Comparison of ENCODE assay signal across 9 mouse cellular contexts in the genomic region with DNA sequence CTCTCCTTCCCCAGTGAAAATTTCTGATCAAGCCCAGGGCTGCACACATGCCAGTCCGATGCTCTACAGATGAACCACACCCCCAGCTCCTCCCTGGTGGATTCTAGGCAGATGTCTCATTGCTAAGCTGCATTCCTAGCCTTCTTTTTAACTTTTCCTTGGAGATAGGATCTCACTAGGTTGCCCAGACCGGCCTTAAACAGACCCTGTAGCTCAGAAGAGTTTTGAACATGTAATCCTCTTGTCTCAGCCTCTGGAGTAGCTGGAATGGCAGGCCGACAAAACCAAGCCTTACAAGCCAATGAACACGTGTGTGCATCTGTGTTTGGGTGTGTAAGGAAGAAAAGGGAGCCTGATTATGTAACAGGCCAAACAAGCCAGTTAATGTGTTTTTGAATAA. TPM values are rescaled to one million over a fixed set of nuclear protein-coding genes. Genes with fewer than 3 reads are reported as not detected.
DNase-seq lines count a peak whose midpoint lies in the region; ATAC-seq and TF ChIP-seq lines count a peak whose summit lies in the region.
"Had no signal": no experiment of that assay in that cellular context is flagged by ENCODE, and none has a peak within 500 bp of the region (broad histone marks: within the 10 kb centered on the region; RNA-seq: fewer than 3 reads in every experiment).

No protein-coding gene starts in this region.

- H3K27me3 ChIP-seq in heart, embryonic 15.5 days = no peaks in the 10 kb centered on the region
- no peaks in the 10 kb centered on the region for H3K27me3 ChIP-seq in heart, embryonic 10.5 days (ENCODE audit: insufficient read depth, poor library complexity, severe bottlenecking)
- no peaks in the 10 kb centered on the region for H3K27me3 ChIP-seq in neural tube, embryonic 13.5 days
- H3K27me3 ChIP-seq in forebrain, postnatal 0 days (ENCODE audit: insufficient read depth, low read length) = no peaks in the 10 kb centered on the region
- H3K27me3 ChIP-seq in small intestine, adult 2 months (ENCODE audit: control insufficient read depth, insufficient read depth, low read length) = no peaks in the 10 kb centered on the region

- H3K4me3 ChIP-seq in heart, embryonic 15.5 days = no peak overlapping the region
- H3K4me3 ChIP-seq in heart, embryonic 10.5 days = no peak overlapping the region
- no peak overlapping the region for H3K4me3 ChIP-seq in neural tube, embryonic 13.5 days
- H3K4me3 ChIP-seq in forebrain, postnatal 0 days (ENCODE audit: low read depth, low read length) = no peak overlapping the region
- no peak overlapping the region for H3K4me3 ChIP-seq in small intestine, adult 2 months (ENCODE audit: low read depth, low read length)

- no peak overlapping the region for H3K4me2 ChIP-seq in heart, embryonic 15.5 days
- peak overlapping the region; percentile 69; the same call in 1 of the 2 replicates for H3K4me2 ChIP-seq in neural tube, embryonic 13.5 days
- H3K4me2 ChIP-seq in forebrain, postnatal 0 days (ENCODE audit: low read depth) = no peak overlapping the region; the same call in 1 of the 2 replicates

- H3K9ac ChIP-seq in heart, embryonic 15.5 days = no peak overlapping the region
- H3K9ac ChIP-seq in neural tube, embryonic 13.5 days = 0 out of 2 replicates have a peak overlapping the region, but pooled peaks have one; percentile 68
- H3K9ac ChIP-seq in forebrain, postnatal 0 days = no peak overlapping the region

- H3K36me3 ChIP-seq in heart, embryonic 15.5 days = no peaks in the 10 kb centered on the region
- H3K36me3 ChIP-seq in heart, embryonic 10.5 days = peaks cover 38% of the 10 kb centered on the region
- no peaks in the 10 kb centered on the region for H3K36me3 ChIP-seq in neural tube, embryonic 13.5 days
- no peaks in the 10 kb centered on the region for H3K36me3 ChIP-seq in forebrain, postnatal 0 days (ENCODE audit: insufficient read depth)
- H3K36me3 ChIP-seq in small intestine, adult 2 months (ENCODE audit: control insufficient read depth, insufficient read depth, low read length) = no peaks in the 10 kb centered on the region

- 54% methylated on average over 4 of the region's 4 CpGs for WGBS in heart, embryonic 15.5 days
- WGBS in heart, embryonic 10.5 days = 50% methylated on average over 4 of the region's 4 CpGs
- WGBS in neural tube, embryonic 13.5 days = 49% methylated on average over 4 of the region's 4 CpGs
- WGBS in forebrain, postnatal 0 days = 36% methylated on average over 4 of the region's 4 CpGs
- WGBS in small intestine, adult 2 months = 46% methylated on average over 4 of the region's 4 CpGs

- no peak for TF ChIP-seq CTCF in forebrain, postnatal 0 days (IDR thresholded peaks at IDR 0.05; ENCODE audit: low read depth)
- TF ChIP-seq CTCF in small intestine, adult 2 months (IDR thresholded peaks at IDR 0.05; ENCODE audit: extremely low read depth, insufficient read length, insufficient replicate concordance, low read depth, low read length) = no peak

- DNase-seq in heart, embryonic 10.5 days (ENCODE audit: low spot score) = no peak
- DNase-seq in neural tube, embryonic 10.5 days (ENCODE audit: extremely low spot score, low spot score) = no peak
- DNase-seq in forebrain, postnatal 0 days = no peak
- no peak for DNase-seq in right cerebral cortex, adult 18-20 months
- DNase-seq in cerebellum, postnatal 4 days (ENCODE audit: low spot score in 2 of 2) = no peak
- DNase-seq: kidney, adult 9 months had no signal

- no peak for ATAC-seq in heart, embryonic 15.5 days (replicated peaks; ENCODE audit: insufficient number of reproducible peaks, insufficient read depth, low FRiP score, low read depth)
- ATAC-seq in neural tube, embryonic 13.5 days (ENCODE audit: low read depth) = no peak
- 0 out of 2 replicates have a peak, but pooled peaks have one; percentile 0 for ATAC-seq in forebrain, postnatal 0 days

- H3K9me3 ChIP-seq in heart, embryonic 15.5 days (replicated peaks) = no peaks in the 10 kb centered on the region
- no peaks in the 10 kb centered on the region for H3K9me3 ChIP-seq in heart, embryonic 10.5 days
- H3K9me3 ChIP-seq in neural tube, embryonic 13.5 days = no peaks in the 10 kb centered on the region
- H3K9me3 ChIP-seq in forebrain, postnatal 0 days (ENCODE audit: low read length) = no peaks in the 10 kb centered on the region

- H3K27ac ChIP-seq in heart, embryonic 15.5 days = 0 out of 2 replicates have a peak overlapping the region, but pooled peaks have one; percentile 55
- H3K27ac ChIP-seq in heart, embryonic 10.5 days = no peak overlapping the region; the same call in 1 of the 2 replicates
- no peak overlapping the region for H3K27ac ChIP-seq in neural tube, embryonic 13.5 days (replicated peaks)
- peak overlapping the region; percentile 66; the same call in 1 of the 2 replicates for H3K27ac ChIP-seq in forebrain, postnatal 0 days (ENCODE audit: low read depth, low read length)
- peak overlapping the region; percentile 66 for H3K27ac ChIP-seq in small intestine, adult 2 months (ENCODE audit: insufficient read depth, low read depth, low read length)

- no peak for TF ChIP-seq POLR2A in small intestine, adult 2 months (IDR thresholded peaks at IDR 0.05; ENCODE audit: low read depth, low read length)

- H3K4me1 ChIP-seq in heart, embryonic 15.5 days (replicated peaks) = peaks cover 28% of the 10 kb centered on the region
- peaks cover 42% of the 10 kb centered on the region for H3K4me1 ChIP-seq in heart, embryonic 10.5 days
- H3K4me1 ChIP-seq in neural tube, embryonic 13.5 days (replicated peaks) = peaks cover 16% of the 10 kb centered on the region
- peaks cover 11% of the 10 kb centered on the region for H3K4me1 ChIP-seq in forebrain, postnatal 0 days (ENCODE audit: insufficient read depth)
- H3K4me1 ChIP-seq in small intestine, adult 2 months (ENCODE audit: control insufficient read depth, insufficient read depth, insufficient read length, low read length) = peaks cover 4% of the 10 kb centered on the region; the same call in 1 of the 2 replicates

RNA-seq across cellular contexts. Expression of gene Axl, which starts 7.8 kb away (rescaled TPM):
- 49.1 and 65.3 TPM in 2 replicates for polyA plus RNA-seq in heart, embryonic 15.5 days (2015; fragmentation: Nextera tagmentation; extraction: Ambion mirVana)
- polyA plus RNA-seq in heart, embryonic 10.5 days (2016; fragmentation: Nextera tagmentation; extraction: Ambion mirVana) = 53.3 and 54.3 TPM in 2 replicates
- 25.4 and 26.7 TPM in 2 replicates for polyA plus RNA-seq in neural tube, embryonic 13.5 days (2015; fragmentation: Nextera tagmentation; extraction: Ambion mirVana)
- total RNA-seq in forebrain, postnatal 0 days (2014; rRNA removed) = 15.8 and 17.7 TPM in 2 replicates
- polyA plus RNA-seq in forebrain, postnatal 0 days (2015; fragmentation: Nextera tagmentation; extraction: Ambion mirVana) = 14.6 and 16.1 TPM in 2 replicates
- polyA plus RNA-seq in small intestine, adult 2 months (2012; rRNA removed) = 13.2 and 14.4 TPM in 2 replicates

RNA-seq across cellular contexts. Expression of gene Hnrnpul1, which starts 26.2 kb away (rescaled TPM):
- polyA plus RNA-seq in heart, embryonic 15.5 days (2015; fragmentation: Nextera tagmentation; extraction: Ambion mirVana) = 35.4 and 39.9 TPM in 2 replicates
- 45.3 and 54.6 TPM in 2 replicates for polyA plus RNA-seq in heart, embryonic 10.5 days (2016; fragmentation: Nextera tagmentation; extraction: Ambion mirVana)
- 45.1 and 51.1 TPM in 2 replicates for polyA plus RNA-seq in neural tube, embryonic 13.5 days (2015; fragmentation: Nextera tagmentation; extraction: Ambion mirVana)
- total RNA-seq in forebrain, postnatal 0 days (2014; rRNA removed) = 110 and 144 TPM in 2 replicates
- polyA plus RNA-seq in forebrain, postnatal 0 days (2015; fragmentation: Nextera tagmentation; extraction: Ambion mirVana) = 47.3 and 47.9 TPM in 2 replicates
- polyA plus RNA-seq in small intestine, adult 2 months (2012; rRNA removed) = 28.9 and 60.2 TPM in 2 replicates

RNA-seq across cellular contexts. Expression of gene Cyp2s1, which starts 36.0 kb away (rescaled TPM):
- polyA plus RNA-seq in heart, embryonic 15.5 days (2015; fragmentation: Nextera tagmentation; extraction: Ambion mirVana) = 3.3 and 5.1 TPM in 2 replicates
- polyA plus RNA-seq in heart, embryonic 10.5 days (2016; fragmentation: Nextera tagmentation; extraction: Ambion mirVana) = 4.7 and 5.5 TPM in 2 replicates
- polyA plus RNA-seq in neural tube, embryonic 13.5 days (2015; fragmentation: Nextera tagmentation; extraction: Ambion mirVana) = 2.2 and 3.0 TPM in 2 replicates
- total RNA-seq in forebrain, postnatal 0 days (2014; rRNA removed) = 1.2 and 2.0 TPM in 2 replicates
- polyA plus RNA-seq in forebrain, postnatal 0 days (2015; fragmentation: Nextera tagmentation; extraction: Ambion mirVana) = 1.4 and 1.9 TPM in 2 replicates
- 65.6 and 74.2 TPM in 2 replicates for polyA plus RNA-seq in small intestine, adult 2 months (2012; rRNA removed)

Comparison
In these comparisons a context has a peak if more than half of its experiments do, and no peak if none do; other contexts are left out.
1. H3K27ac ChIP-seq: peak in heart, embryonic 15.5 days (single experiment), forebrain, postnatal 0 days (single experiment) and small intestine, adult 2 months (single experiment); none in heart, embryonic 10.5 days (single experiment) and neural tube, embryonic 13.5 days (single experiment).
2. RNA of gene Cyp2s1, which starts 36.0 kb away (polyA plus RNA-seq): 65.6 to 74.2 TPM in small intestine, adult 2 months; 4.7 to 5.5 TPM in heart, embryonic 10.5 days, 3.3 to 5.1 TPM in heart, embryonic 15.5 days, 2.2 to 3.0 TPM in neural tube, embryonic 13.5 days and 1.4 to 1.9 TPM in forebrain, postnatal 0 days; every median in the first group is over 10 times any median in the second.